Mouse (Mus musculus) liver, postnatal 0 days (tissue): ENCODE measurements at regions not wholly inside any gene's neighbourhood (a gene's known extent, or its start where the extent isn't known, plus 50 kb on each side); places are given as distances from the start of the nearest gene placed in this dataset.

Source experiments
- CTCF ChIP-seq: sonication (generic); IDR thresholded peaks from 2 replicates; pipeline ENCODE4 v1.5.1; 2016; ENCODE audit warnings: antibody characterized with exemption, low read depth
- EP300 ChIP-seq: IDR thresholded peaks from 2 replicates; pipeline ENCODE4 v1.6.1; 2016; ENCODE audit warnings: antibody characterized with exemption, low read depth, mild to moderate bottlenecking

GRCm38 (mm10) chr4:56068859-56069258 is 536.6 kb upstream of the Klf4 start:
- TF ChIP-seq EP300 (no peak), CTCF (no peak)
